Mouse (Mus musculus): Measurements from ENCODE around the gene Kcnc3. TPM values are rescaled to one million over a fixed set of nuclear protein-coding genes. Genes with fewer than 3 reads are reported as not detected.

The Kcnc3 gene
- polyA plus RNA-seq, 1 experiment from 2014 or later = not detected

DNA sequence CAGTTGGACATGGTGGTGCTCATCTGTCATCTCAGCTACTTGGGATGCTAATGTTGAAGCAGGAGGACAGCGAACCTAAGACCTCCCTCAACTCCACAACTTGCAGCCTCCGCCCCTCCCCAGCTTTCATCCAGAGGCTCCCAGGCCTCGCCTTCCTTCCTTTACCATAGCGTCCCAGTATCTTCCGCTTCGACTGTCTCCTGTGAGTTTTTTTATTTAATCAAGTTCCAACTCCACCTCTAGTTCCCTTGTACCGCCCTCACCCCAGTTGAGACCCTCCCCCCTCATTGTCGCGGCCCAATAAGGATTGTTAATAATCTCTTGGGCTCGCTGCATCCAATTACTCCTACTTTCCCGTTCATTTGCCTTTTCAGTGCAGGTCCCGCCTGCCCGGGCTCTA lies 518 bp upstream of the Kcnc3 start:
- ATAC-seq (ENCODE audit: insufficient number of reproducible peaks, insufficient read depth, low FRiP score, low read depth) = no peak
- Histone ChIP-seq H3K4me2 (ENCODE audit: low read length) (peak overlapping the region; percentile 90), H3K9me3 (ENCODE audit: control insufficient read depth, low read length) (no peaks in the 10 kb centered on the region), H3K27ac (replicated peaks in 1 of 2; ENCODE audit: control insufficient read depth in 1 of 2, insufficient read depth in 1 of 2, low read depth in 2 of 2, low read length in 2 of 2) (no peak overlapping the region), H3K36me3 (ENCODE audit: control insufficient read depth, insufficient read depth, low read length) (no peaks in the 10 kb centered on the region), H3K27me3 (ENCODE audit: control insufficient read depth, insufficient read depth, low read length) (peaks cover 88% of the 10 kb centered on the region), H3K4me3 (ENCODE audit: control insufficient read depth in 1 of 2, insufficient read depth in 1 of 2, low read depth in 1 of 2, low read length in 2 of 2) (no peak overlapping the region), H3K9ac (ENCODE audit: low read length) (no peak overlapping the region), H3K4me1 (ENCODE audit: control insufficient read depth in 2 of 2, insufficient read depth in 2 of 2, low read length in 2 of 2) (peaks cover 5 to 23% of the 10 kb centered on the region in 2 experiments; a peak in 3 of 4 replicates)
- 5% methylated on average over 13 of the region's 13 CpGs for WGBS

DNA sequence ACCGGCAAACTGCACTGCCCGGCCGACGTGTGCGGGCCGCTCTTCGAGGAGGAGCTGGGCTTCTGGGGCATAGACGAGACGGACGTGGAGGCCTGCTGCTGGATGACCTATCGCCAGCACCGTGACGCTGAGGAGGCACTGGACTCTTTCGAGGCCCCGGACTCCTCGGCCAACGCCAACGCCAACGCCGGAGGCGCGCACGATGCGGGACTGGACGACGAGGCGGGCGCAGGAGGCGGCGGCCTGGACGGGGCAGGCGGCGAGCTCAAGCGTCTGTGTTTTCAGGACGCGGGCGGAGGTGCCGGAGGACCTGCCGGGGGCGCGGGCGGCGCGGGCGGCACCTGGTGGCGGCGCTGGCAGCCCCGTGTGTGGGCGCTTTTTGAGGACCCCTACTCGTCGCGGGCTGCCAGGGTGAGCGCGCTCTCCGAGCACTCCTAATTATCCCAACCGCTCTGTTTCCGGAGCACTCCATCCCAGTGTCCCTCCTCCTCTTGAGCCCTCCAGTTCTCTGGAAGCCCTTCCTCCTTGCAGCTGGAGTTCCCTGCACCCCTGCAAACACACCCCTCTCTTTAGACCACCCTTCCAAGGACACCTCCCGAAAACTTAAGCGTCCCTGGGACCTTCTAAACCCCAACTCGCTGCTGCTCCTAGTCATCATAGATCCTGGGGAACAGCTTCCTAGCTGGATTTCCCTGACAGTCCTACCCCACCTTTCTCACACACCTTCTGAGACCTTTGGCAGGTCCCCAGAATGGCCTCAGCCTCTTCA lies 1.1 kb downstream of the Kcnc3 start:
- H3K9ac ChIP-seq (ENCODE audit: low read length) = peak overlapping the region; percentile 44; the same call in 1 of the 2 replicates
- ATAC-seq (ENCODE audit: insufficient number of reproducible peaks, insufficient read depth, low FRiP score, low read depth) = no peak
- no peaks in the 10 kb centered on the region for H3K36me3 ChIP-seq (ENCODE audit: control insufficient read depth, insufficient read depth, low read length)
- peak overlapping the region; percentile 43 to 53 for H3K4me3 ChIP-seq (ENCODE audit: control insufficient read depth in 1 of 2, insufficient read depth in 1 of 2, low read depth in 1 of 2, low read length in 2 of 2)
- WGBS = under 1% methylated on average over 60 of the region's 60 CpGs
- peaks cover 3 to 23% of the 10 kb centered on the region in 2 experiments; a peak in 3 of 4 replicates for H3K4me1 ChIP-seq (ENCODE audit: control insufficient read depth in 2 of 2, insufficient read depth in 2 of 2, low read length in 2 of 2)
- H3K4me2 ChIP-seq (ENCODE audit: low read length) = peak overlapping the region; percentile 90
- H3K27me3 ChIP-seq (ENCODE audit: control insufficient read depth, insufficient read depth, low read length) = peaks cover 72% of the 10 kb centered on the region
- H3K27ac ChIP-seq (replicated peaks in 1 of 2; ENCODE audit: control insufficient read depth in 1 of 2, insufficient read depth in 1 of 2, low read depth in 2 of 2, low read length in 2 of 2) = no peak overlapping the region
- no peaks in the 10 kb centered on the region for H3K9me3 ChIP-seq (ENCODE audit: control insufficient read depth, low read length)

DNA sequence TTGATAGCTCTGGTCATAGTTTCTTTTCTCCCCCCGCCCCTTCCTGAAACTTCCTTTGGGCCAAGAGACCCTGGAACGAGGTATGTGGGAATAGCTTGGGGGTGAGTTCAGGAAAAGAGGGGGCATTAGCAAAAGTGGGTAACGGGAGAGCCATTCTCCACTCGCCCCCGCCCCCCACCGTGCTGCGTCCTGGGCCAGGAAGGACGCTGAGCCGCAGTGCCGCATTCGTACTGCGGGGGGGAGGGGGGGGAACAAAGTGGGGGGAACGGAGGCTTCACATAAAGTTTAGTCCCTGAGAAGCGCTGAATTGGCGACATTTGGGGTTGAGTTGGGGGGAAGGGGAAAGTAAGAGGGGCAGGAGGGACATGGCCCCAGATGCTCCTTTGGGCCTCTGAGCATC lies 2.6 kb downstream of the Kcnc3 start:
- H3K36me3 ChIP-seq (ENCODE audit: control insufficient read depth, insufficient read depth, low read length) = no peaks in the 10 kb centered on the region
- H3K4me2 ChIP-seq (ENCODE audit: low read length) = no peak overlapping the region

DNA sequence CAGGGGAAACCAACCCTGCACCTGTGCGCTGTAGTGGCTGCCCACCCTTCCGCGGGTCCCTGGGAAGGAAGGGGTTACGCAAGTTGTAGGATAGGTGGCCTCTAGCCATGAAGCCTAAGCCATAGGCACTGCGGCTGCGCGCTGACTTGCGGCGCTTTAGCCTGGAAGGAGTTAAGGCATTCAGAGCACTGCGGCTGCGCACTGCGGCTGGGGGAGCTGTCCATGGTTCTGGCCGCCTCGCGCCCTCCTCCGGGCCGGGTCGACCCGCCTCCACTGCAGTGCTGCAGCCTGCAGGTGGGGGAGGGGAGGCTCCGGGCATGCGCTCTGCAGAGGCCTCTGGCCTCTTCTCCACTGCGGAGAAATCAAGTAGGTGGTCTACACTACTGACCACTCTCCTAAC lies 3.3 kb downstream of the Kcnc3 start:
- peaks cover 50% of the 10 kb centered on the region for H3K27me3 ChIP-seq (ENCODE audit: control insufficient read depth, insufficient read depth, low read length)
- no peaks in the 10 kb centered on the region for H3K9me3 ChIP-seq (ENCODE audit: control insufficient read depth, low read length)
- no peak overlapping the region for H3K27ac ChIP-seq (replicated peaks in 1 of 2; ENCODE audit: control insufficient read depth in 1 of 2, insufficient read depth in 1 of 2, low read depth in 2 of 2, low read length in 2 of 2)
- no peaks in the 10 kb centered on the region for H3K36me3 ChIP-seq (ENCODE audit: control insufficient read depth, insufficient read depth, low read length)
- no peak overlapping the region for H3K4me3 ChIP-seq (ENCODE audit: control insufficient read depth in 1 of 2, insufficient read depth in 1 of 2, low read depth in 1 of 2, low read length in 2 of 2)
- no peak overlapping the region for H3K4me2 ChIP-seq (ENCODE audit: low read length)
- no peak overlapping the region for H3K9ac ChIP-seq (ENCODE audit: low read length)
- WGBS = under 1% methylated on average over 22 of the region's 22 CpGs
- ATAC-seq (ENCODE audit: insufficient number of reproducible peaks, insufficient read depth, low FRiP score, low read depth) = peak; percentile 8; the same call in 1 of the 2 replicates
- H3K4me1 ChIP-seq (ENCODE audit: control insufficient read depth in 2 of 2, insufficient read depth in 2 of 2, low read length in 2 of 2) = peaks cover 3 to 14% of the 10 kb centered on the region in 2 experiments; a peak in 3 of 4 replicates

More for the DNA sequence above, 2.6 kb downstream of the Kcnc3 start:
- peaks cover 3 to 19% of the 10 kb centered on the region in 2 experiments; a peak in 3 of 4 replicates for H3K4me1 ChIP-seq (ENCODE audit: control insufficient read depth in 2 of 2, insufficient read depth in 2 of 2, low read length in 2 of 2)
- 3% methylated on average over 12 of the region's 15 CpGs for WGBS
- H3K9me3 ChIP-seq (ENCODE audit: control insufficient read depth, low read length) = no peaks in the 10 kb centered on the region
- no peak overlapping the region for H3K9ac ChIP-seq (ENCODE audit: low read length)
- H3K4me3 ChIP-seq (ENCODE audit: control insufficient read depth in 1 of 2, insufficient read depth in 1 of 2, low read depth in 1 of 2, low read length in 2 of 2) = no peak overlapping the region
- H3K27ac ChIP-seq (replicated peaks in 1 of 2; ENCODE audit: control insufficient read depth in 1 of 2, insufficient read depth in 1 of 2, low read depth in 2 of 2, low read length in 2 of 2) = no peak overlapping the region
- peaks cover 57% of the 10 kb centered on the region for H3K27me3 ChIP-seq (ENCODE audit: control insufficient read depth, insufficient read depth, low read length)
- ATAC-seq (ENCODE audit: insufficient number of reproducible peaks, insufficient read depth, low FRiP score, low read depth) = no peak

DNA sequence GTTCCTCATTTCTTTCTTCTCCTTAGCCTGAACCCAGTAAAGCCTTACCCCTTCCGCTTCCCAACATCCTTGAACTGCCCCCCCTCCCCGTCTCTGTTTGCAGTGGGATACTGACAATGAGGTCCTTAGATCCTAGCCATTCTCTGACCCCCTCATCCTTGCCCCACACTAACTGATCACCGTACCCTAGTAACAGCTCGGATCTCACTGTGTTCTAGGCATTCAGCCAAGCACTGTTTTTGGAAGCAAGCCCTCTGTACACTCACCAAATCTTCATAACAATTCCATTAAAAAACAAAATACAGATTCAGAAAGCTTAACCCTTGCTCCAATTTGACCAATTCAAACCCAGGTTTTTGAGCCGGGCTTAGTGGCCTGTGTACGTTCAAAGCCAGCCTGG lies 3.8 kb downstream of the Kcnc3 start:
- WGBS = 65% methylated on average over 6 of the region's 6 CpGs
- Histone ChIP-seq H3K27ac (replicated peaks in 1 of 2; ENCODE audit: control insufficient read depth in 1 of 2, insufficient read depth in 1 of 2, low read depth in 2 of 2, low read length in 2 of 2) (no peak overlapping the region), H3K9me3 (ENCODE audit: control insufficient read depth, low read length) (no peaks in the 10 kb centered on the region), H3K27me3 (ENCODE audit: control insufficient read depth, insufficient read depth, low read length) (peaks cover 45% of the 10 kb centered on the region), H3K4me3 (ENCODE audit: control insufficient read depth in 1 of 2, insufficient read depth in 1 of 2, low read depth in 1 of 2, low read length in 2 of 2) (no peak overlapping the region), H3K4me2 (ENCODE audit: low read length) (no peak overlapping the region), H3K4me1 (ENCODE audit: control insufficient read depth in 2 of 2, insufficient read depth in 2 of 2, low read length in 2 of 2) (peaks cover 3 to 10% of the 10 kb centered on the region in 2 experiments; a peak in 3 of 4 replicates), H3K9ac (ENCODE audit: low read length) (no peak overlapping the region), H3K36me3 (ENCODE audit: control insufficient read depth, insufficient read depth, low read length) (no peaks in the 10 kb centered on the region)
- ATAC-seq (ENCODE audit: insufficient number of reproducible peaks, insufficient read depth, low FRiP score, low read depth) = no peak

DNA sequence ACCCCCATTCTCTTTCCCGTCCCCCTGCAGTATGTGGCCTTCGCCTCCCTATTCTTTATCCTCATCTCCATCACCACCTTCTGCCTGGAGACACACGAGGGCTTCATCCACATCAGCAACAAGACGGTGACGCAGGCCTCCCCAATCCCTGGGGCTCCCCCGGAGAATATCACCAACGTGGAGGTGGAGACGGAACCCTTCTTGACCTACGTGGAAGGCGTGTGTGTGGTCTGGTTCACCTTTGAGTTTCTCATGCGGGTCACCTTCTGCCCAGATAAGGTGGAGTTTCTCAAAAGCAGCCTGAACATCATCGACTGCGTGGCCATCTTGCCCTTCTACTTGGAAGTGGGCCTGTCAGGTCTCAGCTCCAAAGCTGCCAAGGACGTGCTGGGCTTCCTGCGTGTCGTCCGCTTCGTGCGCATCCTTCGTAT lies 4.7 kb downstream of the Kcnc3 start:
- H3K4me3 ChIP-seq (ENCODE audit: control insufficient read depth in 1 of 2, insufficient read depth in 1 of 2, low read depth in 1 of 2, low read length in 2 of 2) = no peak overlapping the region
- H3K4me1 ChIP-seq (ENCODE audit: control insufficient read depth in 2 of 2, insufficient read depth in 2 of 2, low read length in 2 of 2) = peaks cover 3 to 9% of the 10 kb centered on the region in 2 experiments; a peak in 2 of 4 replicates
- 83% methylated on average over 20 of the region's 20 CpGs for WGBS
- H3K9me3 ChIP-seq (ENCODE audit: control insufficient read depth, low read length) = no peaks in the 10 kb centered on the region
- peaks cover 36% of the 10 kb centered on the region for H3K27me3 ChIP-seq (ENCODE audit: control insufficient read depth, insufficient read depth, low read length)
- no peak for ATAC-seq (ENCODE audit: insufficient number of reproducible peaks, insufficient read depth, low FRiP score, low read depth)
- H3K27ac ChIP-seq (replicated peaks in 1 of 2; ENCODE audit: control insufficient read depth in 1 of 2, insufficient read depth in 1 of 2, low read depth in 2 of 2, low read length in 2 of 2) = no peak overlapping the region
- no peak overlapping the region for H3K4me2 ChIP-seq (ENCODE audit: low read length)
- H3K9ac ChIP-seq (ENCODE audit: low read length) = no peak overlapping the region
- no peaks in the 10 kb centered on the region for H3K36me3 ChIP-seq (ENCODE audit: control insufficient read depth, insufficient read depth, low read length)

DNA sequence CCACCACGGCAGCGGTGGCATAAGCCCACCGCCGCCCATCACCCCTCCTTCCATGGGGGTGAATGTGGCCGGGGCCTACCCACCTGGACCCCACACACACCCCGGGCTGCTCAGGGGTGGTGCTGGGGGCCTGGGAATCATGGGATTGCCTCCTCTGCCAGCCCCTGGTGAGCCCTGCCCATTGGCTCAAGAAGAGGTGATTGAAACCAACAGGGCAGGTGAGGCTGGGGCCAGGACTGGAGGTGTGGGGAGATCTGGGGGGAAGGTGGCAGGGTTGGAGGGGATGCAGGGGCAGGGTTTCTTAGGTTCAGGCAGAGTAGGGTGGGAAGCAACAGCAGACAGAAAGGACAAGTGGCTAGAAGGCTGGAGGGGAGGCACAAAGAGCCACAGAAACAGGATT lies 5.6 kb downstream of the Kcnc3 start:
- no peak overlapping the region for H3K4me2 ChIP-seq (ENCODE audit: low read length)
- no peak for ATAC-seq (ENCODE audit: insufficient number of reproducible peaks, insufficient read depth, low FRiP score, low read depth)
- H3K4me1 ChIP-seq (ENCODE audit: control insufficient read depth in 2 of 2, insufficient read depth in 2 of 2, low read length in 2 of 2) = peaks cover 0 to 9% of the 10 kb centered on the region in 2 experiments; a peak in 1 of 4 replicates
- 90% methylated on average over 6 of the region's 6 CpGs for WGBS
- H3K9ac ChIP-seq (ENCODE audit: low read length) = no peak overlapping the region
- no peaks in the 10 kb centered on the region for H3K9me3 ChIP-seq (ENCODE audit: control insufficient read depth, low read length)
- H3K36me3 ChIP-seq (ENCODE audit: control insufficient read depth, insufficient read depth, low read length) = no peaks in the 10 kb centered on the region
- no peak overlapping the region for H3K4me3 ChIP-seq (ENCODE audit: control insufficient read depth in 1 of 2, insufficient read depth in 1 of 2, low read depth in 1 of 2, low read length in 2 of 2)
- no peak overlapping the region for H3K27ac ChIP-seq (replicated peaks in 1 of 2; ENCODE audit: control insufficient read depth in 1 of 2, insufficient read depth in 1 of 2, low read depth in 2 of 2, low read length in 2 of 2)
- H3K27me3 ChIP-seq (ENCODE audit: control insufficient read depth, insufficient read depth, low read length) = peaks cover 36% of the 10 kb centered on the region
